ENCODE assay signal across 8 mouse cellular contexts in genomic region chr8:87957871-87958450, GRCm38 (mm10). TPM values are rescaled to one million over a fixed set of nuclear protein-coding genes. Genes with fewer than 3 reads are reported as not detected.
DNase-seq lines count a peak whose midpoint lies in the region; ATAC-seq lines count a peak whose summit lies in the region.

No protein-coding gene starts in this region.

- H3K4me1 ChIP-seq in forebrain, embryonic 10.5 days = peaks cover 90% of the 10 kb centered on the region
- H3K4me1 ChIP-seq in midbrain, embryonic 10.5 days = peaks cover 86% of the 10 kb centered on the region

- intact Hi-C loops in heart, postnatal 14 days (cut with DNase I) = loop anchor here (5.0 kb wide), 2 partner anchors 41 to 66 kb away; no protein-coding TSS in a partner anchor

- H3K9me3 ChIP-seq in forebrain, embryonic 10.5 days = no peaks in the 10 kb centered on the region
- H3K9me3 ChIP-seq in midbrain, embryonic 10.5 days (replicated peaks) = no peaks in the 10 kb centered on the region

- DNase-seq in 3134 (ENCODE audit: extremely low read depth, insufficient read length, low spot score) = peak; percentile 62
- DNase-seq in adrenal gland, adult 18-20 months (ENCODE audit: low spot score in 2 of 2) = peak; percentile 33 to 59
- DNase-seq in forebrain, embryonic 10.5 days (ENCODE audit: extremely low spot score, low spot score) = peak; percentile 68
- peak; percentile 68 for DNase-seq in heart, postnatal 14 days
- DNase-seq in kidney, postnatal 36 days = peak; percentile 79 to 80
- peak; percentile 69 for DNase-seq in midbrain, embryonic 10.5 days (ENCODE audit: low spot score)
- no peak for DNase-seq in right cerebral cortex, postnatal 14 days

- under 1% methylated on average over 20 of the region's 20 CpGs for WGBS in forebrain, embryonic 10.5 days
- under 1% methylated on average over 20 of the region's 20 CpGs for WGBS in midbrain, embryonic 10.5 days

- no peak for ATAC-seq in megakaryocyte progenitor cell, adult 5-6 weeks (replicated peaks; ENCODE audit: poor library complexity)

- peaks cover 26% of the 10 kb centered on the region for H3K27me3 ChIP-seq in forebrain, embryonic 10.5 days (ENCODE audit: poor library complexity, severe bottlenecking)
- peaks cover 27% of the 10 kb centered on the region for H3K27me3 ChIP-seq in midbrain, embryonic 10.5 days (ENCODE audit: low read depth, poor library complexity, severe bottlenecking)

- H3K36me3 ChIP-seq in forebrain, embryonic 10.5 days (replicated peaks) = no peaks in the 10 kb centered on the region
- H3K36me3 ChIP-seq in midbrain, embryonic 10.5 days = no peaks in the 10 kb centered on the region

- peak overlapping the region; percentile 97 for H3K4me3 ChIP-seq in forebrain, embryonic 10.5 days
- peak overlapping the region; percentile 93 for H3K4me3 ChIP-seq in midbrain, embryonic 10.5 days

- peak overlapping the region; percentile 100 for H3K27ac ChIP-seq in forebrain, embryonic 10.5 days
- peak overlapping the region; percentile 99 for H3K27ac ChIP-seq in midbrain, embryonic 10.5 days (replicated peaks)

RNA-seq across cellular contexts. Expression of gene Zfp423, which starts 1.4 kb away (rescaled TPM):
- total RNA-seq in adrenal gland, adult 18-20 months (2021) = 10 to 100 TPM; 13.2 to 27.1 TPM
- polyA plus RNA-seq in forebrain, embryonic 10.5 days (2016; fragmentation: Nextera tagmentation; extraction: Ambion mirVana) = 24.7 and 25.2 TPM in 2 replicates
- 1 to 10 TPM; 8.0 to 8.5 TPM for total RNA-seq in heart, postnatal 14 days (2021)
- 24.8 and 29.7 TPM in 2 replicates for polyA plus RNA-seq in midbrain, embryonic 10.5 days (2016; fragmentation: Nextera tagmentation; extraction: Ambion mirVana)
- not detected in 2 replicates for total RNA-seq in megakaryocyte progenitor cell, adult 5-6 weeks (2015)
- total RNA-seq in megakaryocyte progenitor cell, adult 5-6 weeks (2017) = not detected in 2 replicates

Comparison
In these comparisons a context has a peak if more than half of its experiments do, and no peak if none do; other contexts are left out.
1. RNA of gene Zfp423, which starts 1.4 kb away (total RNA-seq): 13.2 to 27.1 TPM in adrenal gland, adult 18-20 months and 8.0 to 8.5 TPM in heart, postnatal 14 days; not detected in megakaryocyte progenitor cell, adult 5-6 weeks; every median in the first group is over 4 times any median in the second.